Mouse (Mus musculus): ENCODE measurements around the gene Zfp36. TPM values are rescaled to one million over a fixed set of nuclear protein-coding genes. Genes with fewer than 3 reads are reported as not detected.

Zfp36 gene
- polyA plus RNA-seq, 1 experiment from 2014 or later = 5.1 TPM

DNA sequence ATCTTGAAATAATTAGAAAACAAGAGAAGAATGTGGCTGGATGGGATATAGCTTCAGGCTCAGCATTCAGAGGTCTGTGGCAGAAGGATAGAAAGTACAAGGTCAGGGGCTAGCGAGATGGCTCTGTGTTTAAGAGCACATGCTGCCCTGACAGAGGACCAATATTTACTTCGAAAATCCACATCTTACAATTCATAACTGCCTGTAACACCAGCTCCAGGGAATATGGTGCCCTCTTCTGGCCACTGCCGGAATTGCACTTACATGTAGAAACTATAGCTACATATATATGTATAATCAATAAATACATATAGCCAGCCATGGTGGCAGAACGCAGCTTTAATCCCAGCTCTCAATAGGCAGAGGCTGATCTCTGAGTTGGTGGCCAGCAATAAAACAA is 35.4 kb downstream of the Zfp36 start:
- Histone ChIP-seq H3K27ac (no peak overlapping the region), H3K4me1 (peaks cover 6% of the 10 kb centered on the region), H3K27me3 (peaks cover 10% of the 10 kb centered on the region; the same call in 1 of the 2 replicates), H3K4me2 (no peak overlapping the region), H3K4me3 (replicated peaks) (no peak overlapping the region), H3K9ac (no peak overlapping the region), H3K36me3 (replicated peaks) (no peaks in the 10 kb centered on the region), H3K9me3 (no peaks in the 10 kb centered on the region)
- no peak; the same call in 1 of the 2 replicates for ATAC-seq (ENCODE audit: low FRiP score)
- 9% methylated on average over 4 of the region's 4 CpGs for WGBS

DNA sequence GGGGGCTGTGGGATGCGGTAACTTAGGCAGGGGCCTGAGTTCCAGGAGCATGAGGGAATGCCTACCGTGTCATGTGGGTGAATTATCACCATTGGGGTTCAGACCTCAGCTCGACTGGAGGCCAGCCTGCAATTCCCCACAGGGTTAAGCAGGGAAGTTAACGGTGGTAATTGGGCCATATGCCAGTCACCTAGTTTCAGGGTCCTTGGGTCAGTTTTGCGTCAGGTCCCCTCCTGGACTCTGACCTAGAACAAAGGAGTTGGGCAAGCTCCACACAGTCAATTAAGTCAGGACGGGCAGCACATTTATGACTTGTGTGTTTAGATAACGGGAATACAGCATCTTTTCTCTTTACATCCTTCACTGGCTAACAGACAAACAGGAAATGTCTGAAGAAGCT is 38.7 kb downstream of the Zfp36 start:
- H3K9me3 ChIP-seq = no peaks in the 10 kb centered on the region
- H3K4me3 ChIP-seq (replicated peaks) = no peak overlapping the region
- 51% methylated on average over 7 of the region's 7 CpGs for WGBS

DNA sequence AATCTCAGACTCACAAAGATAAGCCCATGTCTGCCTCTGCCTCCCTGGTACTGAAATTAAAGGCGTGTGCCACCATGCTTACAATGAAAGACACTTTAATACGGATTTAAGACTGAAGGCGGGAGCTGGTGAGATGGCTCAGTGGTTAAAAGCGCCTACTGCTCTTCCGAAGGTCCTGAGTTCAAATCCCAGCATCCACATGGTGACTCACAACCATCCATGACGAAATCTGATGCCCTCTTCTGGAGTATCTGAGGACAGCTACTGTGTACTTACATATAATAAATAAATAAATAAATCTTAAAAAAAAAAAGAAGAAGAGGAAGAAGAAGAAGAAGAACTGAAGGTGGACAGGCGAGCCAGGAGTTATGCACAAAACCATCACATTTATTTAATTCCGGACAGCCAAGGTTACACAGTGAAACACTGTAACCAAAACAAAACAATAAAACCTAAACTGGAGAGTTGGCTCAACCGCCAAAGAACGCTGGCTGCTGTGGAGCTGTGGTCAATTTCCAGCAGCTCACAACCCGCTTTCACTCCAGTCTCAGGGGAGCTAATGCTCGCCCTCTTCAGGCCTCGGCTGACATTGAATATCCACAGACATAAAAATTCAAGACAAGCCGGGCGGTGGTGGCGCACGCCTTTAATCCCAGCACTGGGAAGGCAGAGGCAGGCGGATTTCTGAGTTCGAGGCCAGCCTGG is 40.7 kb downstream of the Zfp36 start:
- Histone ChIP-seq H3K27ac (peak overlapping the region; percentile 82), H3K4me2 (peak overlapping the region; percentile 84), H3K27me3 (peaks cover 10% of the 10 kb centered on the region; the same call in 1 of the 2 replicates), H3K4me1 (peaks cover 20% of the 10 kb centered on the region), H3K36me3 (replicated peaks) (0 out of 2 replicates have a peak, but pooled peaks cover 14% of the 10 kb centered on the region), H3K9ac (peak overlapping the region; percentile 94; the same call in 1 of the 2 replicates), H3K9me3 (no peaks in the 10 kb centered on the region), H3K4me3 (replicated peaks) (peak overlapping the region; percentile 94)
- ATAC-seq (ENCODE audit: low FRiP score) = no peak; the same call in 1 of the 2 replicates
- whole genome bisulfite sequencing = 78% methylated on average over 19 of the region's 19 CpGs

More for the DNA sequence above, 38.7 kb downstream of the Zfp36 start:
- Histone ChIP-seq H3K4me1 (peaks cover 16% of the 10 kb centered on the region), H3K27ac (no peak overlapping the region), H3K36me3 (replicated peaks) (no peaks in the 10 kb centered on the region), H3K4me2 (no peak overlapping the region), H3K9ac (no peak overlapping the region), H3K27me3 (peaks cover 10% of the 10 kb centered on the region; the same call in 1 of the 2 replicates)
- no peak for ATAC-seq (ENCODE audit: low FRiP score)

DNA sequence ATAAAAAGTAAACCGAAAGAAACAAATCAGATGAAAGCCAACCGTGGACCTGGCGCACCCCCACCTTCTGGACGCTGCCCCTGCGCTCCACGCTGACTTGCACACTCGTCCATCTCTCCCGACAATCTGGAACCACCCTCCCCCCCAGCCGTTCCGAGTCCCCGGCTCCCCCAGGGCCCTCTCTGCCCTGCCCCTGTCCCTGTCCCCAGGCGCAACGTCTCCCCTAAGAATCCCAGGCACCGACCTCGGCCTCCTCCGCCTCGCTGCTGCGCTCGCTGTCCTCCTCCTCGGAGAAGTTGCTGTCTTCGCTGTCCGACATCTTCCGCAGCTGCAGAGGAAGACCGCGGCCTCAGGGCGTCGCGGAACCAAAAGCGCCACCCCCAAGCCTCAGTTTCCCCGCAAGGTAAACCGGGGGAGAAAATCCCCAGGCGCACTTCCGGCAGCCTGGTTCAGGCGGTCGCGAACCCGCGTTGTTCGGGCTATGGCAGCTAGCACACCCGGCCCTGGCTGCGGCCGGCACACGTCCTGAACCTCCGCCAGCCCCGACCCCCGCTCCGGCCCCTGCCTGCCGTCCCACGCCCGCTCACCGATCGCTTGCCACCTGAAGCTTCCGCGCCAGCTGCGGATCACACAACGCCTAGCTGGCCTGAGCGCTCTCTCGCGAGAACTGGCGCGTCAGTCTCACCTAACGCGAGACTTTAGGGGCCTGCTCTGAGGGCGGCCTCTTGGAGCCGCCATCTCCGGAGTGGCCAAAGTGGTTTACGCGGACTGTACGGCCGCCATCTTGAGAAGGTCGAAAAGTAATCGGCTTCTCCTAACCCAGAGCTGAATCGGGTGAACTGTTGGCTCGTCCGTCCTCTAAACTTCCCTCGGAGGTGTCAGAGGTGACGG is 41.7 kb downstream of the Zfp36 start, which contains the start of gene Supt5:
Supt5 (minus strand) TSS at position 639 of the 891 bp plus-strand sequence.
- Histone ChIP-seq H3K4me3 (replicated peaks) (peak within 1 kb of the TSS; percentile 94), H3K27me3 (peaks cover 10% of the 10 kb centered on the region; the same call in 1 of the 2 replicates), H3K4me2 (peak within 1 kb of the TSS; percentile 84), H3K9me3 (no peaks in the 10 kb centered on the region), H3K9ac (peak within 1 kb of the TSS; percentile 94), H3K36me3 (replicated peaks) (0 out of 2 replicates have a peak, but pooled peaks cover 14% of the 10 kb centered on the region), H3K4me1 (peaks cover 19% of the 10 kb centered on the region), H3K27ac (peak within 1 kb of the TSS; percentile 82)
- peak; percentile 98 for ATAC-seq (ENCODE audit: low FRiP score)
- WGBS = under 1% methylated on average over 77 of the region's 77 CpGs

DNA sequence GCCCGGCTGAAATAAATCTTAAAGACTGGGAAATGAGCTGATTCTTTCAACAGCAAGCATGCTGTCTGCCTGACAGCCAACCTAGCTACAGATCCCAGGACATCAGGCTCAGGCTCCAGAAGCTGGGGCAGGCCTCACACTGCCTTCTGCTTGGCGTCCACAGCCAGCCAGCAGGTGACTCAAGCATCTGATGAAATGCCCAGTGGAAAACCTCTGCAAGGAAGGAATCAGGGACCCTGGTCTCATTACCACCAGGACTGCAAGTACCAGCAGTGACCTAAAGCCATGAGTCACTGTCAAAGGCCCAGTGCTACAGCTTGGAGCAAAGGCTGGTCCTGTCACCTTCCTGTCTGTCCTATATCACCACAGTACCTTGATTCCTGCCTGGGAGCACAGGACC is 44.6 kb downstream of the Zfp36 start:
- ATAC-seq (ENCODE audit: low FRiP score) = no peak
- H3K4me2 ChIP-seq = no peak overlapping the region

DNA sequence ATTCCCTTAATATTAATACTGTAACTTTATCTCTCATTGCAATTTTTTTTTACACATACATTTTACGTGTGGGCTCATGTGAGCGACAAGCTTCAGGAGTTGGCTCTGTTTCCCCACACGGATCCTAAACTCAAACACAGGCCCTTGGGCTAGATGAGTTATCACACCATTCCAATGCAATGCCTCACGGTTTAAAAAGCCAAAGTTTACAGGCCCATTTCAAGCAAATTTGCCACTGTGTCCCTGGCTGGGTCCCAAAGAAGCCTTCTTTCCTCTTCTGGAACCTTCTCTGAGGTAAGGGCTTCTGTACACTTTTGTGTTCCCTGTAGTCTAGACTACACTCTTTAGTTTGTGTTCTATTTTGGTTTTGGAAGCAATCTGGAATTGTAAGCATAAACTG is 45.5 kb downstream of the Zfp36 start:
- Histone ChIP-seq H3K27me3 (no peaks in the 10 kb centered on the region), H3K27ac (no peak overlapping the region), H3K9me3 (no peaks in the 10 kb centered on the region), H3K4me1 (peaks cover 19% of the 10 kb centered on the region), H3K4me3 (replicated peaks) (no peak overlapping the region), H3K36me3 (replicated peaks) (peaks cover 41% of the 10 kb centered on the region), H3K9ac (no peak overlapping the region), H3K4me2 (no peak overlapping the region)
- WGBS = 93% methylated on average over 4 of the region's 4 CpGs
- ATAC-seq (ENCODE audit: low FRiP score) = no peak

More for the DNA sequence above, 44.6 kb downstream of the Zfp36 start:
- 93% methylated on average over 2 of the region's 2 CpGs for whole genome bisulfite sequencing
- Histone ChIP-seq H3K27me3 (no peaks in the 10 kb centered on the region), H3K4me3 (replicated peaks) (no peak overlapping the region), H3K36me3 (replicated peaks) (peaks cover 32% of the 10 kb centered on the region), H3K9me3 (no peaks in the 10 kb centered on the region), H3K9ac (no peak overlapping the region), H3K27ac (no peak overlapping the region), H3K4me1 (peaks cover 19% of the 10 kb centered on the region)

DNA sequence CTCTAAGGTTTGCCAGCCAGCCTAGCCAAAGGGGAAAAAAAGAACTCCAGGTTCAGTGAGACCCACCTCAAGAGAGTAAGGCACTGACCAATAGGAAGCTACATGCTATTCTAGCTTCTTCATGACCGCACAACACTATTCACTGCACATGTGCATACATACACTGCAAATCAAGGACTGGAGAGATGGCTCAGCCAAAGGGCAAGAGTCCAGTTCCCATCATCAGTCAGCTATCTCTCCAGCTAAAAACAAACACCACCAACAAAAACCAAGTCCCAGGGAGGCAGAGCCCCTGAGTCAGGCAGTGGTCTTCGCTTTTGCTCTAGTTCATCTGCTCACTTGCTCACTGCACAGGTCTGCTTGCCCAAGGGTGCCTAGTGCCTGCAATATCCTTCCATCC is 51.8 kb downstream of the Zfp36 start:
- Histone ChIP-seq H3K27me3 (no peaks in the 10 kb centered on the region), H3K4me2 (no peak overlapping the region), H3K36me3 (replicated peaks) (peaks cover 90% of the 10 kb centered on the region), H3K27ac (no peak overlapping the region), H3K4me3 (replicated peaks) (no peak overlapping the region), H3K4me1 (no peaks in the 10 kb centered on the region), H3K9me3 (no peaks in the 10 kb centered on the region), H3K9ac (no peak overlapping the region)
- WGBS = 100% methylated on average over 2 of the region's 2 CpGs
- no peak for ATAC-seq (ENCODE audit: low FRiP score)

Other genes starting within 250 kb of the Zfp36 start
- 147 and 151 TPM in 2 replicates for gene Fbl, start 210.5 kb downstream of the Zfp36 start, polyA plus RNA-seq (2016; fragmentation: Nextera tagmentation; extraction: Ambion mirVana)
- 16.9 and 17.4 TPM in 2 replicates for gene Dyrk1b, start 200.8 kb downstream of the Zfp36 start, polyA plus RNA-seq (2016; fragmentation: Nextera tagmentation; extraction: Ambion mirVana)
- gene Eid2, start 112.4 kb downstream of the Zfp36 start, polyA plus RNA-seq (2016; fragmentation: Nextera tagmentation; extraction: Ambion mirVana) = 3.8 and 7.1 TPM in 2 replicates
- 24.1 and 27.8 TPM in 2 replicates for gene Eid2b, start 102.5 kb downstream of the Zfp36 start, polyA plus RNA-seq (2016; fragmentation: Nextera tagmentation; extraction: Ambion mirVana)
- gene Selenov, start 89.1 kb downstream of the Zfp36 start, polyA plus RNA-seq (2016; fragmentation: Nextera tagmentation; extraction: Ambion mirVana) = 0.41 and 0.94 TPM in 2 replicates
- gene Dll3, start 78.0 kb downstream of the Zfp36 start, polyA plus RNA-seq (2016; fragmentation: Nextera tagmentation; extraction: Ambion mirVana) = 42.9 and 43.5 TPM in 2 replicates
- gene Timm50, start 68.2 kb downstream of the Zfp36 start, polyA plus RNA-seq (2016; fragmentation: Nextera tagmentation; extraction: Ambion mirVana) = 189 and 196 TPM in 2 replicates
- 106 and 117 TPM in 2 replicates for gene Supt5, start 41.5 kb downstream of the Zfp36 start, polyA plus RNA-seq (2016; fragmentation: Nextera tagmentation; extraction: Ambion mirVana)
- gene Rps16, start 29.6 kb downstream of the Zfp36 start, polyA plus RNA-seq (2016; fragmentation: Nextera tagmentation; extraction: Ambion mirVana) = 594 and 628 TPM in 2 replicates
- gene Plekhg2, start 7.7 kb downstream of the Zfp36 start, polyA plus RNA-seq (2016; fragmentation: Nextera tagmentation; extraction: Ambion mirVana) = 67.0 and 69.7 TPM in 2 replicates
- 43.1 and 43.6 TPM in 2 replicates for gene Med29, start 12.5 kb upstream of the Zfp36 start, polyA plus RNA-seq (2016; fragmentation: Nextera tagmentation; extraction: Ambion mirVana)
- 84.6 and 86.2 TPM in 2 replicates for gene Paf1, start 12.7 kb upstream of the Zfp36 start, polyA plus RNA-seq (2016; fragmentation: Nextera tagmentation; extraction: Ambion mirVana)
- 3.4 and 4.5 TPM in 2 replicates for gene Gmfg, start 57.2 kb upstream of the Zfp36 start, polyA plus RNA-seq (2016; fragmentation: Nextera tagmentation; extraction: Ambion mirVana)
- 6.7 and 8.8 TPM in 2 replicates for gene Lrfn1, start 71.7 kb upstream of the Zfp36 start, polyA plus RNA-seq (2016; fragmentation: Nextera tagmentation; extraction: Ambion mirVana)
- gene Ifnl2, start 130.2 kb upstream of the Zfp36 start, polyA plus RNA-seq (2016; fragmentation: Nextera tagmentation; extraction: Ambion mirVana) = not detected in 2 replicates
- gene Ifnl3, start 142.6 kb upstream of the Zfp36 start, polyA plus RNA-seq (2016; fragmentation: Nextera tagmentation; extraction: Ambion mirVana) = not detected in 2 replicates
- not detected in 2 replicates for gene Sycn, start 160.6 kb upstream of the Zfp36 start, polyA plus RNA-seq (2016; fragmentation: Nextera tagmentation; extraction: Ambion mirVana)
- not detected in 2 replicates for gene Nccrp1, start 167.0 kb upstream of the Zfp36 start, polyA plus RNA-seq (2016; fragmentation: Nextera tagmentation; extraction: Ambion mirVana)
- gene Samd4b, start 217.9 kb upstream of the Zfp36 start, polyA plus RNA-seq (2016; fragmentation: Nextera tagmentation; extraction: Ambion mirVana) = 35.6 and 37.6 TPM in 2 replicates
- 41.0 and 43.9 TPM in 2 replicates for gene Pak4, start 217.9 kb upstream of the Zfp36 start, polyA plus RNA-seq (2016; fragmentation: Nextera tagmentation; extraction: Ambion mirVana)